Mouse (Mus musculus) hindbrain, embryonic 10.5 days (tissue): Measurements from ENCODE around the gene Fbxl14. TPM values are rescaled to one million over a fixed set of nuclear protein-coding genes. Genes with fewer than 3 reads are reported as not detected.

Experiments used
- DNase-seq: peaks from one replicate; pipeline ENCODE4 v3.0.0-alpha.2; 2017; ENCODE audit warnings: low spot score
- H3K27ac ChIP-seq: fragments of 300-500 bp; sonication (generic); 2 replicates; pipeline ENCODE4 v1.5.1; 2016; ENCODE audit warnings: mild to moderate bottlenecking, moderate library complexity
- H3K27me3 ChIP-seq: fragments of 300-500 bp; sonication (generic); 2 replicates; pipeline ENCODE4 v1.6.1; 2016; ENCODE audit warnings: mild to moderate bottlenecking; ENCODE audit not compliant: poor library complexity, insufficient read depth, severe bottlenecking
- H3K36me3 ChIP-seq: fragments of 300-500 bp; sonication (generic); 2 replicates; pipeline ENCODE4 v1.6.1; 2016; ENCODE audit warnings: mild to moderate bottlenecking, moderate library complexity
- H3K4me1 ChIP-seq: fragments of 300-500 bp; sonication (generic); replicated peaks from 2 replicates; pipeline ENCODE4 v1.6.1; 2016; ENCODE audit warnings: mild to moderate bottlenecking
- H3K4me3 ChIP-seq: fragments of 300-500 bp; sonication (generic); 2 replicates; pipeline ENCODE4 v1.5.1; 2016; ENCODE audit warnings: mild to moderate bottlenecking, moderate library complexity
- H3K9me3 ChIP-seq: fragments of 300-500 bp; sonication (generic); 2 replicates; pipeline ENCODE4 v1.6.1; 2016; ENCODE audit warnings: mild to moderate bottlenecking, moderate library complexity
- WGBS: fragments of 180-500 bp; shearing (Covaris S2); methylation state at CpG from one replicate; pipeline ENCODE4 v1.1.7; 2016; 5-methylcytosine and 5-hydroxymethylcytosine counted together
- polyA plus RNA-seq: library from polyadenylated mRNA; unstranded; fragments of >200 nt; fragmentation: Nextera tagmentation; extraction: Ambion mirVana; gene quantifications from 2 replicates; pipeline ENCODE4 v1.2.1, GENCODE M21; 2016

Fbxl14 gene
- polyA plus RNA-seq, 1 experiment from 2014 or later = 3.4 TPM

- Histone ChIP-seq H3K27me3 (peaks cover 35% of the 10 kb centered on the region), H3K36me3 (no peaks in the 10 kb centered on the region), H3K27ac (peak overlapping the region; percentile 84; the same call in 1 of the 2 replicates), H3K9me3 (no peaks in the 10 kb centered on the region), H3K4me1 (peaks cover 41% of the 10 kb centered on the region), H3K4me3 (peak overlapping the region; percentile 52)
- DNase-seq = no peak
- whole genome bisulfite sequencing = 47% methylated on average over 14 of the region's 14 CpGs
Measured at GRCm38 (mm10) chr6:119450965-119451943, 28.2 kb upstream of the Fbxl14 start.

- H3K4me1 ChIP-seq = peaks cover 41% of the 10 kb centered on the region
- DNase-seq = peak; percentile 61
- peak overlapping the region; percentile 52 for H3K4me3 ChIP-seq
- under 1% methylated on average over 15 of the region's 15 CpGs for WGBS
- H3K27ac ChIP-seq = peak overlapping the region; percentile 84
- H3K36me3 ChIP-seq = no peaks in the 10 kb centered on the region
- H3K9me3 ChIP-seq = no peaks in the 10 kb centered on the region
- H3K27me3 ChIP-seq = peaks cover 35% of the 10 kb centered on the region
Measured at GRCm38 (mm10) chr6:119451981-119452499, 27.4 kb upstream of the Fbxl14 start.

GRCm38 (mm10) chr6:119458166-119458565 is 21.3 kb upstream of the Fbxl14 start:
- no peak overlapping the region for H3K27ac ChIP-seq
- 0 out of 2 replicates have a peak, but pooled peaks cover 4% of the 10 kb centered on the region for H3K4me1 ChIP-seq
- DNase-seq = no peak
- H3K4me3 ChIP-seq = no peak overlapping the region
- no peaks in the 10 kb centered on the region for H3K9me3 ChIP-seq
- WGBS = 74% methylated on average over 8 of the region's 8 CpGs
- H3K27me3 ChIP-seq = no peaks in the 10 kb centered on the region
- H3K36me3 ChIP-seq = no peaks in the 10 kb centered on the region

GRCm38 (mm10) chr6:119459041-119459440 is 20.4 kb upstream of the Fbxl14 start:
- H3K9me3 ChIP-seq = no peaks in the 10 kb centered on the region
- no peak for DNase-seq
- no peak overlapping the region for H3K4me3 ChIP-seq
- H3K4me1 ChIP-seq = 0 out of 2 replicates have a peak, but pooled peaks cover 4% of the 10 kb centered on the region
- WGBS = 83% methylated on average over 4 of the region's 4 CpGs
- H3K36me3 ChIP-seq = no peaks in the 10 kb centered on the region
- no peak overlapping the region for H3K27ac ChIP-seq
- H3K27me3 ChIP-seq = no peaks in the 10 kb centered on the region

- Histone ChIP-seq H3K27ac (no peak overlapping the region), H3K9me3 (no peaks in the 10 kb centered on the region), H3K27me3 (no peaks in the 10 kb centered on the region), H3K4me3 (no peak overlapping the region), H3K4me1 (0 out of 2 replicates have a peak, but pooled peaks cover 4% of the 10 kb centered on the region), H3K36me3 (no peaks in the 10 kb centered on the region)
- 88% methylated on average over 5 of the region's 5 CpGs for WGBS
- DNase-seq = no peak
Measured at GRCm38 (mm10) chr6:119460391-119460790, 19.1 kb upstream of the Fbxl14 start.

- 92% methylated on average over 1 of the region's 1 CpGs for WGBS
Measured at GRCm38 (mm10) chr6:119466161-119466560, 13.3 kb upstream of the Fbxl14 start.

GRCm38 (mm10) chr6:119466921-119467784 is 12.3 kb upstream of the Fbxl14 start:
- no peaks in the 10 kb centered on the region for H3K27me3 ChIP-seq
- WGBS = 72% methylated on average over 10 of the region's 10 CpGs

More at GRCm38 (mm10) chr6:119466161-119466560, 13.3 kb upstream of the Fbxl14 start:
- H3K9me3 ChIP-seq = no peaks in the 10 kb centered on the region
- H3K27me3 ChIP-seq = no peaks in the 10 kb centered on the region
- DNase-seq = no peak
- H3K27ac ChIP-seq = no peak overlapping the region
- no peaks in the 10 kb centered on the region for H3K4me1 ChIP-seq
- H3K4me3 ChIP-seq = no peak overlapping the region
- H3K36me3 ChIP-seq = no peaks in the 10 kb centered on the region

GRCm38 (mm10) chr6:119467785-119468059 is 11.7 kb upstream of the Fbxl14 start:
- Histone ChIP-seq H3K27ac (no peak overlapping the region), H3K36me3 (no peaks in the 10 kb centered on the region), H3K4me3 (no peak overlapping the region), H3K27me3 (no peaks in the 10 kb centered on the region), H3K9me3 (no peaks in the 10 kb centered on the region), H3K4me1 (no peaks in the 10 kb centered on the region)
- 79% methylated on average over 2 of the region's 2 CpGs for WGBS
- no peak for DNase-seq

More at GRCm38 (mm10) chr6:119466921-119467784, 12.3 kb upstream of the Fbxl14 start:
- DNase-seq = no peak
- Histone ChIP-seq H3K4me1 (no peaks in the 10 kb centered on the region), H3K9me3 (no peaks in the 10 kb centered on the region), H3K4me3 (no peak overlapping the region), H3K36me3 (no peaks in the 10 kb centered on the region), H3K27ac (no peak overlapping the region)

GRCm38 (mm10) chr6:119470777-119471176 is 8.7 kb upstream of the Fbxl14 start:
- H3K27ac ChIP-seq = no peak overlapping the region

GRCm38 (mm10) chr6:119472135-119472534 is 7.3 kb upstream of the Fbxl14 start:
- Histone ChIP-seq H3K36me3 (no peaks in the 10 kb centered on the region), H3K4me3 (no peak overlapping the region), H3K27me3 (no peaks in the 10 kb centered on the region), H3K4me1 (no peaks in the 10 kb centered on the region), H3K27ac (no peak overlapping the region), H3K9me3 (no peaks in the 10 kb centered on the region)
- peak; percentile 62 for DNase-seq
- WGBS = 32% methylated on average over 5 of the region's 5 CpGs

More at GRCm38 (mm10) chr6:119470777-119471176, 8.7 kb upstream of the Fbxl14 start:
- Histone ChIP-seq H3K9me3 (no peaks in the 10 kb centered on the region), H3K36me3 (no peaks in the 10 kb centered on the region), H3K4me3 (no peak overlapping the region), H3K4me1 (no peaks in the 10 kb centered on the region), H3K27me3 (no peaks in the 10 kb centered on the region)
- no peak for DNase-seq
- WGBS = 91% methylated on average over 3 of the region's 3 CpGs

GRCm38 (mm10) chr6:119472705-119473104 is 6.8 kb upstream of the Fbxl14 start:
- no peak overlapping the region for H3K4me3 ChIP-seq
- 78% methylated on average over 3 of the region's 3 CpGs for WGBS

GRCm38 (mm10) chr6:119473446-119473845 is 6.0 kb upstream of the Fbxl14 start:
- Histone ChIP-seq H3K4me3 (no peak overlapping the region), H3K27ac (no peak overlapping the region), H3K4me1 (peaks cover 10% of the 10 kb centered on the region), H3K27me3 (no peaks in the 10 kb centered on the region), H3K36me3 (no peaks in the 10 kb centered on the region), H3K9me3 (no peaks in the 10 kb centered on the region)
- 89% methylated on average over 7 of the region's 7 CpGs for WGBS
- no peak for DNase-seq

More at GRCm38 (mm10) chr6:119472705-119473104, 6.8 kb upstream of the Fbxl14 start:
- no peaks in the 10 kb centered on the region for H3K36me3 ChIP-seq
- H3K27ac ChIP-seq = no peak overlapping the region
- no peaks in the 10 kb centered on the region for H3K9me3 ChIP-seq
- peaks cover 3% of the 10 kb centered on the region for H3K4me1 ChIP-seq
- no peaks in the 10 kb centered on the region for H3K27me3 ChIP-seq
- no peak for DNase-seq
